Mouse (Mus musculus): ENCODE data around the gene Eloa.

- TF ChIP-seq CTCF (IDR thresholded peaks at IDR 0.05; ENCODE audit: low read depth) (no peak), EP300 (IDR thresholded peaks at IDR 0.05; ENCODE audit: low read depth) (no peak)
Measured at GRCm38 (mm10) chr4:136052534-136053246, 31.1 kb upstream of the Eloa start.
